Mouse (Mus musculus): ENCODE results near the gene Tmem245. TPM values are rescaled to one million over a fixed set of nuclear protein-coding genes. Genes with fewer than 3 reads are reported as not detected.

Tmem245 gene
- total RNA-seq, 1 experiment from 2014 or later, result 16.8 TPM

GRCm38 (mm10) chr4:56933154-56933553 is 14.1 kb downstream of the Tmem245 start:
- ATAC-seq (ENCODE audit: extremely low read depth, insufficient number of reproducible peaks, low FRiP score, poor library complexity, severe bottlenecking), result no peak

GRCm38 (mm10) chr4:56932096-56932495 is 15.1 kb downstream of the Tmem245 start:
- no peak for ATAC-seq (ENCODE audit: extremely low read depth, insufficient number of reproducible peaks, low FRiP score, poor library complexity, severe bottlenecking)

GRCm38 (mm10) chr4:56930312-56930711 is 16.9 kb downstream of the Tmem245 start:
- ATAC-seq (ENCODE audit: extremely low read depth, insufficient number of reproducible peaks, low FRiP score, poor library complexity, severe bottlenecking), result no peak

- ATAC-seq (ENCODE audit: extremely low read depth, insufficient number of reproducible peaks, low FRiP score, poor library complexity, severe bottlenecking), result no peak
These were observed 20.3 kb downstream of the Tmem245 start for GRCm38 (mm10) chr4:56926971-56927370.

- ATAC-seq (ENCODE audit: extremely low read depth, insufficient number of reproducible peaks, low FRiP score, poor library complexity, severe bottlenecking), result no peak
These were observed 25.0 kb downstream of the Tmem245 start for GRCm38 (mm10) chr4:56922229-56922628.

- ATAC-seq (ENCODE audit: extremely low read depth, insufficient number of reproducible peaks, low FRiP score, poor library complexity, severe bottlenecking), result peak; percentile 85
These were observed 31.4 kb downstream of the Tmem245 start for GRCm38 (mm10) chr4:56915732-56916325.

GRCm38 (mm10) chr4:56914761-56915160 is 32.5 kb downstream of the Tmem245 start:
- ATAC-seq (ENCODE audit: extremely low read depth, insufficient number of reproducible peaks, low FRiP score, poor library complexity, severe bottlenecking), result peak; percentile 44; the same call in 1 of the 2 replicates

- ATAC-seq (ENCODE audit: extremely low read depth, insufficient number of reproducible peaks, low FRiP score, poor library complexity, severe bottlenecking), result no peak
These were observed 32.9 kb downstream of the Tmem245 start for GRCm38 (mm10) chr4:56914338-56914737.

- no peak for ATAC-seq (ENCODE audit: extremely low read depth, insufficient number of reproducible peaks, low FRiP score, poor library complexity, severe bottlenecking)
These were observed 34.7 kb downstream of the Tmem245 start for GRCm38 (mm10) chr4:56912382-56913001.

GRCm38 (mm10) chr4:56909568-56909967 is 37.7 kb downstream of the Tmem245 start:
- ATAC-seq (ENCODE audit: extremely low read depth, insufficient number of reproducible peaks, low FRiP score, poor library complexity, severe bottlenecking), result no peak

- no peak for ATAC-seq (ENCODE audit: extremely low read depth, insufficient number of reproducible peaks, low FRiP score, poor library complexity, severe bottlenecking)
These were observed 39.6 kb downstream of the Tmem245 start for GRCm38 (mm10) chr4:56907671-56908070.

- no peak for ATAC-seq (ENCODE audit: extremely low read depth, insufficient number of reproducible peaks, low FRiP score, poor library complexity, severe bottlenecking)
These were observed 40.3 kb downstream of the Tmem245 start for GRCm38 (mm10) chr4:56906926-56907325.

- ATAC-seq (ENCODE audit: extremely low read depth, insufficient number of reproducible peaks, low FRiP score, poor library complexity, severe bottlenecking), result peak; percentile 79; the same call in 1 of the 2 replicates
These were observed 41.7 kb downstream of the Tmem245 start for GRCm38 (mm10) chr4:56905507-56905906.

GRCm38 (mm10) chr4:56901671-56902070 is 45.6 kb downstream of the Tmem245 start:
- no peak for ATAC-seq (ENCODE audit: extremely low read depth, insufficient number of reproducible peaks, low FRiP score, poor library complexity, severe bottlenecking)

GRCm38 (mm10) chr4:56899216-56899615 is 48.0 kb downstream of the Tmem245 start:
- ATAC-seq (ENCODE audit: extremely low read depth, insufficient number of reproducible peaks, low FRiP score, poor library complexity, severe bottlenecking), result no peak

- ATAC-seq (ENCODE audit: extremely low read depth, insufficient number of reproducible peaks, low FRiP score, poor library complexity, severe bottlenecking), result no peak
These were observed 49.7 kb downstream of the Tmem245 start for GRCm38 (mm10) chr4:56897511-56897910.

- no peak for ATAC-seq (ENCODE audit: extremely low read depth, insufficient number of reproducible peaks, low FRiP score, poor library complexity, severe bottlenecking)
These were observed 53.0 kb downstream of the Tmem245 start for GRCm38 (mm10) chr4:56894196-56894595.

GRCm38 (mm10) chr4:56892501-56893115 is 54.6 kb downstream of the Tmem245 start:
- ATAC-seq (ENCODE audit: extremely low read depth, insufficient number of reproducible peaks, low FRiP score, poor library complexity, severe bottlenecking), result peak; percentile 61

- no peak for ATAC-seq (ENCODE audit: extremely low read depth, insufficient number of reproducible peaks, low FRiP score, poor library complexity, severe bottlenecking)
These were observed 58.8 kb downstream of the Tmem245 start for GRCm38 (mm10) chr4:56888483-56888882.

GRCm38 (mm10) chr4:56886286-56886979 is 60.8 kb downstream of the Tmem245 start:
- no peak for ATAC-seq (ENCODE audit: extremely low read depth, insufficient number of reproducible peaks, low FRiP score, poor library complexity, severe bottlenecking)

Measured in neutrophil, adult 5-6 weeks (primary cell).